Mouse (Mus musculus): ENCODE data around the gene Rnf40.

DNA sequence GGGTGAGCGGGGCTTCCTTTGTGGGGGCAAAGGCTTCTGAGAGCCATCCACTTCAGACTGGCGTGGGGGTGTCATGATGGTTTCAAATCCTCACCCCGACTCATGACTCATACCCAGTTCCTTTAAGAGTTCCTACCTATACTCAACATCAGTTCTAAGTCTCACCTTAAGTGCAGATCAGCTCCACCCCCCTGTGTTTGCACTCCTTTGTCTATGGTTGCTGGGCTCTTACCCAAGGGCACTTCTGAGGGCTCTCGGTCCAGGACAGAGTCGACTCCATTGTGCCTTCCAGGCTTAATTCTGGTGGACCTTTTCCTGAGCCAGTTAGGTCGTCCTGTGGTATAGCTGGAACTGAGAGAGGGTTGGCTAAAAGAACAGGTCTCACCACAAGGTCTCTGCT lies 18.6 kb downstream of the Rnf40 start:
- TF ChIP-seq ZNF384 (IDR thresholded peaks at IDR 0.05; ENCODE audit: low read depth, low read length): no peak
- TF ChIP-seq MAFK (IDR thresholded peaks at IDR 0.05; ENCODE audit: insufficient read depth, low read depth, low read length): no peak
- TF ChIP-seq CHD2 (IDR thresholded peaks at IDR 0.05; ENCODE audit: low read depth, low read length): no peak
- no peak for TF ChIP-seq ZC3H11A (IDR thresholded peaks at IDR 0.05; ENCODE audit: borderline replicate concordance, low read depth, low read length)

Measured in ES-E14 (cell line).